Mouse (Mus musculus): ENCODE results near the gene Stx12.
"Not testable (repeated sequence)": the region's sequence is repeated elsewhere in the genome, so short reads cannot be mapped to it uniquely, and the experiment has no call there.

The Stx12 gene

DNA sequence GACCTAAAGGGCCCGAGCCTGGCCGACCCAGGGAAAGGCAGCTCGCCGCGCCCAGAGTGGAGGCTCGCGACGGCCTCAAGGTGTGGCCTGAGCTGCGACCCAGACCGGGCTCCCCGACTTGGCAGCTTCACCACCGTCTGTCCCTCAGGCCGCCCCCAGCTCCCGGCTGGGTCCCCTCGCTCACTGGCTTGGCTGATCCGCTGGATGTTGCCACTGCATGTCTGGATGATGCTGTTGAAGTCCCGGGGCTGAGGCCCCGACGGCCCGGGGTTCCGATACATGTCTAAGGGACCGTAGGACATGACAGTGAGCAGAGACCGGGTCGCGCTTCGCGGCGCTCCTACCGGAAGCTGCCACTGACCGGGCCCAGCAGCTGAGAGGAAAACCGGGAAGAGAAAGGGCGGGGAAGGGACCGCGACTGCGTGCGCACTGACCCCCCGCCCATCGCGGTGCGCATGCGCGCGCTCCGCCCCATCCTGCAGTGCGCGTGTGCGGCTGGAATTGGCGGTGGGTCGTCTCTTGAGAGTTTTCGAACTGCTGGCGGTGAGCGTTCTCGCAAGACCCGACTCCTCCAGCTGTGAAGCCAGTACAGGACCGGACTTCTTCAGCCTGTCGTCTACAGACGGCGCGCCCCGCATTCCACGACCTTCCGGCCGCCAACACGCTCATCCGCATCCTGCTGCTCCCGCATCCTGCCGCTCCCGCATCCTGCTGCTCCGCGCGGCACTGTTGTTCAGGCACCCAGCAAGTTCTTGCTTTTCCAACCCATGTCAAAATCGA lies at the start of gene Stx12:
Gene Stx12 (minus strand): TSS at position 446 of the 780 bp plus-strand sequence.
- DNase-seq (ENCODE audit: low spot score), result peak; percentile 91

GRCm38 (mm10) chr4:132932752-132933404 lies 48.6 kb upstream of the Stx12 start:
- DNase-seq (ENCODE audit: low spot score), result no peak

- no peak for DNase-seq (ENCODE audit: low spot score)
Observed at GRCm38 (mm10) chr4:132930784-132931183, 46.5 kb upstream of the Stx12 start.

DNA sequence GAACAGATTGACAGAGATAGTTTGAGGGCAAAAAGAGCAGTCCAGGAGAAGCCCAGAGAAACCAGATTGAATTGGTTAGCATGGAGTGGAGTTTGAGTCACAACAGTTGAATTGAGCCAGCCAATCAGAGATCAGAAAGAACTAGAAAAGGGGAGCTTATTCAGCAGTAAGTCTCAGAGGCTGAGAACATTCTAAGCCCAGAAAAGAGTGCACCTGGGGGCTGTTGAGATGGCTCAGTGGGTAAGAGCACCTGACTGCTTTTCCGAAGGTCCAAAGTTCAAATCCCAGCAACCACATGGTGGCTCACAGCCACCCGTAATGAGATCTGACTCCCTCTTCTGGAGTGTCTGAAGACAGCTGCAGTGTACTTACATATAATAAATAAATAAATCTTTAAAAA lies 42.2 kb upstream of the Stx12 start:
- DNase-seq (ENCODE audit: low spot score), result not testable (repeated sequence)

DNA sequence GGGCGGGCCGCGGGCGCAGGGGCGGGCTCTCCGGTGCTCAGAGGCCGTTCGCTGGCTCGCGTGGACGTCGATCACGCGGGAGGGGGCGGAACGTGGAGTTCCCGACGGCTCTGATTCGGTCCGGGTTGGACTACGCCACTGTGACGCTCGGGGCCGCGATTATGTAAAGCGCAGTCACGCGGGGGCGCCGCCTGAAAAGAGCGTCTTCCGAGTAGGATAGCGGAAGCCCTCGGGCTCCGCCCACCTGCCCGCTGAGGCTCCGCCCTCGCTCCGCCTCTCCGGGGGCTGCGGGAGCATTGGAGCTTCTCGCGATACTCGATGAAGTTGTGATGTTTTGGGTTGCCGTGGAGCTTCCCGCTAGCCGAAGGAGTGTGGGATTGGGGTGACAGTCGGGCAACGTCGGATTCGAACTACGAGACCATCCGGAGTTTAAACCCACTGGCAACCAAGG lies 38.3 kb upstream of the Stx12 start, which contains the start of gene Fam76a:
Gene Fam76a (minus strand): TSS at position 1 of the 451 bp plus-strand sequence.
- DNase-seq (ENCODE audit: low spot score), result peak; percentile 100

- no peak for DNase-seq (ENCODE audit: low spot score)
Observed at GRCm38 (mm10) chr4:132922061-132922530, 37.8 kb upstream of the Stx12 start.

GRCm38 (mm10) chr4:132921488-132921887 lies 37.2 kb upstream of the Stx12 start:
- DNase-seq (ENCODE audit: low spot score), result no peak

- DNase-seq (ENCODE audit: low spot score), result no peak
Observed at GRCm38 (mm10) chr4:132920171-132920570, 35.9 kb upstream of the Stx12 start.

GRCm38 (mm10) chr4:132918493-132918892 lies 34.2 kb upstream of the Stx12 start:
- not testable (repeated sequence) for DNase-seq (ENCODE audit: low spot score)

GRCm38 (mm10) chr4:132912156-132912555 lies 27.8 kb upstream of the Stx12 start:
- DNase-seq (ENCODE audit: low spot score), result no peak

DNA sequence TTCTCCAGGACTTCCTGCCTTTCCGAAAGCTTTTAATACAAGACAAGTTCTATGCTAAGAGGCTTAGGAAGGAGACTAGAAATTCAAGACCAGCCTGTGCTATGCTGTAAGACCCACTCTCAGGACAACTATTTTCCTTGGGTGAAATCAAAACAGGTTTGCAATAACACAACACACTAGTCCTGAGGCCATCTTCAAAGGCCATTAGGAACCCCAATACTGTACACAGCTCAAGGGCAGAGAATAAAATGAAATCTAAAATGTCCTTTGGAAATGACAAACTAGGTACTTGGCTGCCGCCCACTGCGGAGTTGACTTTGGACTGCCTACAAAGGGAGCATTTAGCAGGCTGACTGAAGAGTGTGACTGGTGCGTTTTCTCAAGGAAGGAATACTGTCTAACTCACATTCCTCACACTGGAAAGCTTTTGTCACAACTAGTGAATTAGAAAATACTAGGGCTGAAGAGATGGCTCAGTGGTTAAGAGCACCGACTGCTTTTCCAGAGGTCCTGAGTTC lies 21.6 kb upstream of the Stx12 start:
- no peak for DNase-seq (ENCODE audit: low spot score)

DNA sequence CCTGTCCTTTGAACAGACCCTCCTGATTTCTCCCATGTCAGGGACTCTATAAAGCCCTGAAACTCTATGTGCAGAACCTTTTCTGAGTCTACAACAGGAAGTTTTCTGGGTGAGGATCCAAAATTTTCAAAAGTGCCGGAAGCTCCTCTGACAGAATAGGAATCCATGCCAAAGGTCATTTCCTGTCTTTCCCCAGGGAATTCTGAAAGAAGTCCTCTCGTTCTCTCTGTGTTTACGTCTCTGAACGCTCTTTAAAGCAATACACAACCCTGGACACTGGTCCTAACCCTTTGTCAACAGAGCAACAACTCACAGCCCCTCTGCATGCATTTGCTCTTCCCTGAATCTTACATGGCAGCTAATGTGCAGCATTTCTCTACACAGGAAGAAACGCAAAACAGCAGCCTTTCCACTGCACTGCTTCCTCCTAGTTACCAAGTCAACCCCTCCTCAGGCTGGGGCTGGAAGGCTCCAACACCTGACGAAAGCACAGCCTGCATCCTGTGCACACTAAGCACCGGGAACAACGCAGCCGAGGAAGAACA lies 20.5 kb upstream of the Stx12 start:
- DNase-seq (ENCODE audit: low spot score), result no peak

GRCm38 (mm10) chr4:132904071-132904470 lies 19.8 kb upstream of the Stx12 start:
- no peak for DNase-seq (ENCODE audit: low spot score)

DNA sequence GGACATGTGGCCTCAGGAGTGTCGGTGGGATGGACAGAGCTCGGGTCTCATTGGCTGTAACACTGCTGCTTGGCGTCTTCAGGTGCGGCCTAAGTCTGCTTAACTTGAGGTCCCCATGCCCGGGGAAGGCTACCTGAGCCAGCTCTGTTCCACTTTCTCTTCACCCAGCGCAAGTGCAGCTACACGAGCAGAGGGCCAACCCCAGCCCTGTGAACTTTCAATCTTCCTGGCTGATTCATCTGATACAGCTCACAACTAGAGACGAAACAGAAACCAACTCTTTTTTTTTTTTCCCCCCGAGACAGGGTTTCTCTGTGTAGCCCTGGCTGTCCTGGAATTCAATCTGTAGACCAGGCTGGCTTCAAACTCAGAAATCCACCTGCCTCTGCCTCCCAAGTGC lies 13.9 kb upstream of the Stx12 start:
- DNase-seq (ENCODE audit: low spot score), result no peak

DNA sequence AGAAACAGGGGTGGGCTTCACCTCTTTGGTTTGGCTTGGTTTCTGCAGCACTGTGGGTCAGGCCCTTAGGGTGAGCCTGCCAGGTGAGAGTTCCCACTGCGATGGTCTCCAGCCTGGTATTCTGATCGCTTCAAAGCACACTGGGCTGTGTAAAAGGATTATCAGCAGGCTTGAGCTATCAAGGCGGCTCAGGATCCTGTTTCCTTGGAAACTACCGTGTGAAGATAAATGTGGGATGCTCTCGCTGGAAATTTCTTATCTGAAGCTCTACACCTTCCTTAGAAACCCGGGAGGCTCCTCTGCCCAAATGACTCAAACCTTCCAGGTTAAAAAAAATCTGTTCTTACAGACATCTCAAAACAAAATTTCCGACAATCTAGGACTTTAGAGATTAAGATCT lies 10.1 kb upstream of the Stx12 start:
- DNase-seq (ENCODE audit: low spot score), result no peak

GRCm38 (mm10) chr4:132884844-132885374 lies 600 bp upstream of the Stx12 start:
- DNase-seq (ENCODE audit: low spot score), result no peak

- DNase-seq (ENCODE audit: low spot score), result no peak
Observed at GRCm38 (mm10) chr4:132883561-132884063, 697 bp downstream of the Stx12 start.

DNA sequence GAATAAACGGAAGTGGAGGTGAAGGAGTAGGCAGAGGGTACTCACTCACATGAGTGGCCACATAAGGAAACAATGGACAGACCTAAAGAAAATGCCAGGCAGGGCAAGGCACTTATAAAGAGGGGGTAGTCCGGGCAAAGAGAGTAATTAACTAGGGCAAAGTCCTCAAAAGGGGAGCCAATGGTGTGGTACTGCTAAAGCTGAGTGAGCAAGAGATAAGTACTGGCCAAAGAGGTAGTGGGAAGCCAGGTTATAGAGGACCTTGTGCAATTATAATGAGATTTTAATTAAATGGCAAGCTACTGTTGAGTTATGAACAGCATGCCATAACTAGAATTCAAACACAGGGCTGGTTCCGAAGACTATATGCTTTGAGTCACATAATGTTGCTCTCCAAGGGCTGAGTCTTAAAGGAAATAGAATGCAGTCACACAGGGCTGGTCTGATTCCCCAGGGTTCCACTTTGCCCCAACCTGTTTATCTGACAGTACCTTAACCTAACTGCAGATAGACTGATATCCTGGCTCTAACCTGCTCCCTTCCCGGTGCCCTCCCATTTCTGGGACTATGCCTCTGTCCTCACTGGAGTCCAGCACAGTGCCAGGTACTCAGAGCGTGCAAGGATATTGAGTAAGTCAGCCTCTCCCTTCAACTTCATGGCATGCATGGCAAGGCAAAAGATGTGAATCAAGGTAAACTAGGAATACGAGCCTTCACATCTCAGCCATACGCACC lies 9.8 kb downstream of the Stx12 start:
- DNase-seq (ENCODE audit: low spot score), result no peak

DNA sequence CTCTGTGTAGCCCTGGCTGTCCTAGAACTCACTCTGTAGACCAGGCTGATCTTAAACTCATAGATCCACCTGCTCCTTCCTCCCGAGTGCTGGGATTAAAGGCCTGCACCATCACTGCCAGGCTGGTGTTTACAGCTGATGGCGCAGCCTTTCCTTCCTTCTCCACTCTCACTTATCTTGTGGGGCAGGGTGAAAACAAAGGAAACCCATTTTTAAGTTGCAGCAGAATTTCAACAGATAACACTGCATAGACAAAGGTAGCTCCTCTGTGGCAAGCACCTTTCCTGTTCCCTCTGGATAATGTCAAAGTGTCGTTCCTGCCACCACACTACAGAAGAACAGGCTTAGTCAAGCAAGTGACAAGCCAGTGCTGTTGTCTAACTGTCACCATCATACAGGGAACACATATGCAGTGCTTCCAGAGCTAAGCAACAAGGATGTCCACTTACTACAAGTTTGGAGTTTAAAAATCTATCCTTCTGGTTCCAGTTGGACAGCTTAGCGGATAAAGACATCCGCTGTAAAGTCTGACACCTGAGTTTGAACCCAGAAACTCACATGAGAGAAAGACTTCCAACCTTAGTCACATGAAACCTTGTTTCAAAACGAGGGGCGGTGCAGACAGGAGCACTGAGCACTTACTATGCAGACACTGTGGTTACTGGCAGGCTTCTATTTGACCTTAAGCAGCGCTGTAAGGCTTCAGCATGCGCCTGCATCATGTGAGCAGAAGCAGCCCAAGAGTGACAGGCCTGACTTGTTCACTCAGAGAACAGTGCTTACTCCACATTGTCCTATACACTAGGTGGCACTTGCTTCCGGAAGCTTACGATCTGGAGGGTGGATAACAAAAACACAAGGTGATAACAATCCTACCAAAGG lies 10.6 kb downstream of the Stx12 start:
- DNase-seq (ENCODE audit: low spot score), result no peak

- no peak for DNase-seq (ENCODE audit: low spot score)
Observed at GRCm38 (mm10) chr4:132871116-132871515, 13.2 kb downstream of the Stx12 start.

Measured in ovary, postnatal 36 days (tissue).